Mouse (Mus musculus): ENCODE measurements around the gene Grin3b.

Grin3b gene

GRCm38 (mm10) chr10:80016931-80017330 lies 46.4 kb downstream of the Grin3b start:
- no peak for DNase-seq (ENCODE audit: low read depth)

GRCm38 (mm10) chr10:80017361-80017760 lies 46.8 kb downstream of the Grin3b start:
- DNase-seq (ENCODE audit: low read depth): no peak

- no peak for DNase-seq (ENCODE audit: low read depth)
These were observed 47.3 kb downstream of the Grin3b start for GRCm38 (mm10) chr10:80017771-80018170.

GRCm38 (mm10) chr10:80018739-80019297 lies 48.3 kb downstream of the Grin3b start:
- no peak for DNase-seq (ENCODE audit: low read depth)

- no peak for DNase-seq (ENCODE audit: low read depth)
These were observed 49.1 kb downstream of the Grin3b start for GRCm38 (mm10) chr10:80019471-80020131.

GRCm38 (mm10) chr10:80020191-80020590 lies 49.7 kb downstream of the Grin3b start:
- DNase-seq (ENCODE audit: low read depth): no peak

GRCm38 (mm10) chr10:80020603-80021319 lies 50.2 kb downstream of the Grin3b start:
- DNase-seq (ENCODE audit: low read depth): no peak

- DNase-seq (ENCODE audit: low read depth): no peak
These were observed 50.8 kb downstream of the Grin3b start for GRCm38 (mm10) chr10:80021320-80021641.

- no peak for DNase-seq (ENCODE audit: low read depth)
These were observed 51.6 kb downstream of the Grin3b start for GRCm38 (mm10) chr10:80022164-80022563.

GRCm38 (mm10) chr10:80022806-80023205 lies 52.3 kb downstream of the Grin3b start:
- DNase-seq (ENCODE audit: low read depth): no peak

GRCm38 (mm10) chr10:80023758-80024157 lies 53.2 kb downstream of the Grin3b start:
- DNase-seq (ENCODE audit: low read depth): no peak

- no peak for DNase-seq (ENCODE audit: low read depth)
These were observed 53.9 kb downstream of the Grin3b start for GRCm38 (mm10) chr10:80024229-80025043.

- no peak for DNase-seq (ENCODE audit: low read depth)
These were observed 54.5 kb downstream of the Grin3b start for GRCm38 (mm10) chr10:80025044-80025347.

- no peak for DNase-seq (ENCODE audit: low read depth)
These were observed 54.9 kb downstream of the Grin3b start for GRCm38 (mm10) chr10:80025463-80025862.

GRCm38 (mm10) chr10:80025889-80026288 lies 55.4 kb downstream of the Grin3b start:
- DNase-seq (ENCODE audit: low read depth): no peak

Data from fibroblast of lung, adult 2 months (primary cell).